Mouse (Mus musculus): Measurements from ENCODE around the gene Il1rapl2. TPM values are rescaled to one million over a fixed set of nuclear protein-coding genes. Genes with fewer than 3 reads are reported as not detected.

The Il1rapl2 gene
- polyA plus RNA-seq, 1 experiment = not detected

- Histone ChIP-seq H3K36me3 (ENCODE audit: control insufficient read depth, insufficient read depth, low read length, poor library complexity, severe bottlenecking) (no peaks in the 10 kb centered on the region), H3K27ac (ENCODE audit: insufficient read depth, low read length) (no peak overlapping the region), H3K9me3 (replicated peaks; ENCODE audit: control insufficient read depth, insufficient read depth, low read length, poor library complexity, severe bottlenecking) (no peaks in the 10 kb centered on the region), H3K9ac (ENCODE audit: low read depth, poor library complexity, severe bottlenecking) (no peak overlapping the region), H3K27me3 (ENCODE audit: control insufficient read depth, insufficient read depth, low read length, poor library complexity, severe bottlenecking) (no peaks in the 10 kb centered on the region), H3K4me1 (ENCODE audit: control insufficient read depth, insufficient read depth, low read length) (no peaks in the 10 kb centered on the region), H3K4me3 (ENCODE audit: low read depth, low read length) (no peak overlapping the region)
- TF ChIP-seq CTCF (IDR thresholded peaks at IDR 0.05; ENCODE audit: low read depth, low read length) (no peak), POLR2A (IDR thresholded peaks at IDR 0.05; ENCODE audit: insufficient read depth, low read length) (no peak), EP300 (IDR thresholded peaks at IDR 0.05; ENCODE audit: insufficient read depth, low read depth, low read length) (no peak)
Measured at GRCm38 (mm10) chrX:137687974-137688373, 117.6 kb downstream of the Il1rapl2 start.

GRCm38 (mm10) chrX:137700006-137700405, 129.6 kb downstream of the Il1rapl2 start:
- Histone ChIP-seq H3K4me1 (ENCODE audit: control insufficient read depth, insufficient read depth, low read length) (no peaks in the 10 kb centered on the region), H3K36me3 (ENCODE audit: control insufficient read depth, insufficient read depth, low read length, poor library complexity, severe bottlenecking) (no peaks in the 10 kb centered on the region), H3K4me3 (ENCODE audit: low read depth, low read length) (no peak overlapping the region), H3K27ac (ENCODE audit: insufficient read depth, low read length) (no peak overlapping the region), H3K27me3 (ENCODE audit: control insufficient read depth, insufficient read depth, low read length, poor library complexity, severe bottlenecking) (no peaks in the 10 kb centered on the region), H3K9me3 (replicated peaks; ENCODE audit: control insufficient read depth, insufficient read depth, low read length, poor library complexity, severe bottlenecking) (peaks cover 3% of the 10 kb centered on the region), H3K9ac (ENCODE audit: low read depth, poor library complexity, severe bottlenecking) (no peak overlapping the region)
- TF ChIP-seq CTCF (IDR thresholded peaks at IDR 0.05; ENCODE audit: low read depth, low read length) (no peak), POLR2A (IDR thresholded peaks at IDR 0.05; ENCODE audit: insufficient read depth, low read length) (no peak), EP300 (IDR thresholded peaks at IDR 0.05; ENCODE audit: insufficient read depth, low read depth, low read length) (no peak)

DNA sequence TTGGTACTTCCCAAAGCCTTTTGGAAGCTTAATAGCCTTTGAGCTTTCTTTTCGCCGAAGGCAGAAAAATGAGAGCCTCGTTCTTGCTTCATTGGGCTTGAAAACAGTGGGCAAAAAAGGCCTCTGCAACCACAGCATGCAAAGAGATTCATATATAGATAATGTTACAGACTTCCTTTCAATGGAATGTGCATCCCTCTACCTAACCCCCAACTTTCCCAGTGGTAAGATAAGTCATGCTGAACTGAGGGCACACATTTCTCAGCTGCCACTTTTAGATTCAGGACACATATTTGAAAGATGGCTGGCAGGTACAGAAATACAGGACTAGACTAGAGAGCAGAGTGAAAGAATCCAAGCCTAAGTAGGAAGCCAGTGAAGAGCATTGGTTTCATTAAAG, 185.1 kb downstream of the Il1rapl2 start:
- Histone ChIP-seq H3K27me3 (ENCODE audit: control insufficient read depth, insufficient read depth, low read length, poor library complexity, severe bottlenecking) (no peaks in the 10 kb centered on the region), H3K36me3 (ENCODE audit: control insufficient read depth, insufficient read depth, low read length, poor library complexity, severe bottlenecking) (no peaks in the 10 kb centered on the region), H3K9me3 (replicated peaks; ENCODE audit: control insufficient read depth, insufficient read depth, low read length, poor library complexity, severe bottlenecking) (no peaks in the 10 kb centered on the region), H3K27ac (ENCODE audit: insufficient read depth, low read length) (no peak overlapping the region), H3K9ac (ENCODE audit: low read depth, poor library complexity, severe bottlenecking) (no peak overlapping the region), H3K4me3 (ENCODE audit: low read depth, low read length) (no peak overlapping the region), H3K4me1 (ENCODE audit: control insufficient read depth, insufficient read depth, low read length) (no peaks in the 10 kb centered on the region)
- no peak for TF ChIP-seq CTCF (IDR thresholded peaks at IDR 0.05; ENCODE audit: low read depth, low read length)
- TF ChIP-seq EP300 (IDR thresholded peaks at IDR 0.05; ENCODE audit: insufficient read depth, low read depth, low read length) = no peak
- no peak for TF ChIP-seq POLR2A (IDR thresholded peaks at IDR 0.05; ENCODE audit: insufficient read depth, low read length)

- Histone ChIP-seq H3K27me3 (ENCODE audit: control insufficient read depth, insufficient read depth, low read length, poor library complexity, severe bottlenecking) (no peaks in the 10 kb centered on the region), H3K4me3 (ENCODE audit: low read depth, low read length) (no peak overlapping the region), H3K9ac (ENCODE audit: low read depth, poor library complexity, severe bottlenecking) (no peak overlapping the region), H3K27ac (ENCODE audit: insufficient read depth, low read length) (no peak overlapping the region), H3K9me3 (replicated peaks; ENCODE audit: control insufficient read depth, insufficient read depth, low read length, poor library complexity, severe bottlenecking) (no peaks in the 10 kb centered on the region), H3K4me1 (ENCODE audit: control insufficient read depth, insufficient read depth, low read length) (no peaks in the 10 kb centered on the region), H3K36me3 (ENCODE audit: control insufficient read depth, insufficient read depth, low read length, poor library complexity, severe bottlenecking) (no peaks in the 10 kb centered on the region)
- TF ChIP-seq EP300 (IDR thresholded peaks at IDR 0.05; ENCODE audit: insufficient read depth, low read depth, low read length) = no peak
- no peak for TF ChIP-seq CTCF (IDR thresholded peaks at IDR 0.05; ENCODE audit: low read depth, low read length)
- no peak for TF ChIP-seq POLR2A (IDR thresholded peaks at IDR 0.05; ENCODE audit: insufficient read depth, low read length)
Measured at GRCm38 (mm10) chrX:137805484-137806200, 235.2 kb downstream of the Il1rapl2 start.

GRCm38 (mm10) chrX:137806231-137807114, 236.1 kb downstream of the Il1rapl2 start:
- Histone ChIP-seq H3K9ac (ENCODE audit: low read depth, poor library complexity, severe bottlenecking) (no peak overlapping the region), H3K4me3 (ENCODE audit: low read depth, low read length) (no peak overlapping the region), H3K27ac (ENCODE audit: insufficient read depth, low read length) (no peak overlapping the region), H3K9me3 (replicated peaks; ENCODE audit: control insufficient read depth, insufficient read depth, low read length, poor library complexity, severe bottlenecking) (no peaks in the 10 kb centered on the region), H3K36me3 (ENCODE audit: control insufficient read depth, insufficient read depth, low read length, poor library complexity, severe bottlenecking) (no peaks in the 10 kb centered on the region), H3K4me1 (ENCODE audit: control insufficient read depth, insufficient read depth, low read length) (no peaks in the 10 kb centered on the region), H3K27me3 (ENCODE audit: control insufficient read depth, insufficient read depth, low read length, poor library complexity, severe bottlenecking) (no peaks in the 10 kb centered on the region)
- no peak for TF ChIP-seq POLR2A (IDR thresholded peaks at IDR 0.05; ENCODE audit: insufficient read depth, low read length)
- no peak for TF ChIP-seq CTCF (IDR thresholded peaks at IDR 0.05; ENCODE audit: low read depth, low read length)
- no peak for TF ChIP-seq EP300 (IDR thresholded peaks at IDR 0.05; ENCODE audit: insufficient read depth, low read depth, low read length)

DNA sequence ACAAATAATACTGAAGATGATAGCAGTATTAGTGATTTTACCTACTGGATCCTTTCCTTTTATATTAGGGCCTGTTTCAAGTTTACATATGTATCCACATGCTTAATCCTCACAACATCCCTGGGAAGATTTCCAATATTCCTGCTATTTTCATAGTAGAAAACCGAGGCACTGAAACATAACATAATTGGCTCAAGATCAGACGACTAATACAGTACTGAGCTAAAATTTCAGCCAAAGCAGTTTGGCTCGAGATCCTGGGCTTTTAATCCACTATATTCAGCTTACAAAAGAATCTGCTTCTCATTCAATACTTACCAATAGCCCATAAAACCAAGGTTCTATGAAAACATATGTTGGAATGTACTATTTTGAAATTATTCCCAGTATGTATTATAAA, 239.1 kb downstream of the Il1rapl2 start:
- H3K36me3 ChIP-seq (ENCODE audit: control insufficient read depth, insufficient read depth, low read length, poor library complexity, severe bottlenecking) = no peaks in the 10 kb centered on the region
- no peaks in the 10 kb centered on the region for H3K27me3 ChIP-seq (ENCODE audit: control insufficient read depth, insufficient read depth, low read length, poor library complexity, severe bottlenecking)
- no peak overlapping the region for H3K27ac ChIP-seq (ENCODE audit: insufficient read depth, low read length)
- H3K4me3 ChIP-seq (ENCODE audit: low read depth, low read length) = no peak overlapping the region
- H3K4me1 ChIP-seq (ENCODE audit: control insufficient read depth, insufficient read depth, low read length) = no peaks in the 10 kb centered on the region
- TF ChIP-seq CTCF (IDR thresholded peaks at IDR 0.05; ENCODE audit: low read depth, low read length) = no peak
- H3K9me3 ChIP-seq (replicated peaks; ENCODE audit: control insufficient read depth, insufficient read depth, low read length, poor library complexity, severe bottlenecking) = no peaks in the 10 kb centered on the region
- no peak overlapping the region for H3K9ac ChIP-seq (ENCODE audit: low read depth, poor library complexity, severe bottlenecking)

Data from ES-Bruce4 (cell line).